10 mouse cellular contexts compared by ENCODE assay signal in genomic region chr5:74960840-74961543, GRCm38 (mm10).
DNase-seq lines count a peak whose midpoint lies in the region; ATAC-seq and TF ChIP-seq lines count a peak whose summit lies in the region.
"Had no signal": no experiment of that assay in that cellular context is flagged by ENCODE, and none has a peak within 500 bp of the region (broad histone marks: within the 10 kb centered on the region; RNA-seq: fewer than 3 reads in every experiment).

No protein-coding gene starts in this region.

- H3K9ac ChIP-seq in forebrain, embryonic 16.5 days (replicated peaks; ENCODE audit: low read depth, low read length): no peak overlapping the region
- no peak overlapping the region for H3K9ac ChIP-seq in neural tube, embryonic 13.5 days
- H3K9ac ChIP-seq: embryonic facial prominence, embryonic 13.5 days; midbrain, embryonic 12.5 days had no signal

- peak; percentile 63 for ATAC-seq in forebrain, embryonic 16.5 days
- peak; percentile 67; the same call in 1 of the 2 replicates for ATAC-seq in neural tube, embryonic 13.5 days (ENCODE audit: low read depth)

- intact Hi-C loops in heart, postnatal 36 days (cut with DNase I): loop anchor here (1.0 to 10.0 kb wide), 2 partner anchors 182 to 1106 kb away; no protein-coding TSS in a partner anchor
- intact Hi-C loops in left cerebral cortex, adult 2 months (cut with DNase I): loop anchor here (1.0 to 5.0 kb wide), 2 partner anchors 81 to 181 kb away; partner anchors contain the start of gene Chic2

- H3K9me3 ChIP-seq in forebrain, embryonic 16.5 days (ENCODE audit: control insufficient read depth, low read length): no peaks in the 10 kb centered on the region
- no peaks in the 10 kb centered on the region for H3K9me3 ChIP-seq in neural tube, embryonic 13.5 days
- H3K9me3 ChIP-seq: embryonic facial prominence, embryonic 13.5 days; midbrain, embryonic 12.5 days had no signal

- TF ChIP-seq CTCF in spleen, adult 2 months (IDR thresholded peaks at IDR 0.05; ENCODE audit: extremely low read depth, insufficient read depth, insufficient read length, insufficient replicate concordance): peak; percentile 46; the same call in 1 of the 2 replicates
- TF ChIP-seq CTCF in left cerebral cortex, adult 2 months (IDR thresholded peaks at IDR 0.05): peak; percentile 68

- peak in 1 of 2 experiments; percentile 11 for DNase-seq in spleen, adult 2 months (ENCODE audit: low read depth in 1 of 2, low spot score in 2 of 2)
- DNase-seq in spleen, postnatal 4 days (ENCODE audit: low spot score in 2 of 2): no peak
- DNase-seq in cerebellum, adult 18-20 months: peak; percentile 39 to 56
- peak; percentile 71 to 77 for DNase-seq in heart, postnatal 36 days
- DNase-seq in left cerebral cortex, adult 2 months (ENCODE audit: extremely low spot score in 1 of 2, low spot score in 2 of 2): peak; percentile 32 to 37
- peak; percentile 61 for DNase-seq in yolk sac, embryonic 10.5 days (ENCODE audit: low spot score)

- TF ChIP-seq POLR2A in spleen, adult 2 months (IDR thresholded peaks at IDR 0.05; ENCODE audit: low read depth, low read length): no peak

- H3K4me1 ChIP-seq in spleen, adult 2 months (ENCODE audit: control insufficient read depth, insufficient read depth, insufficient read length): no peaks in the 10 kb centered on the region
- peaks cover 3% of the 10 kb centered on the region; the same call in 1 of the 2 replicates for H3K4me1 ChIP-seq in forebrain, embryonic 16.5 days (replicated peaks; ENCODE audit: control insufficient read depth, insufficient read depth, low read length)
- H3K4me1 ChIP-seq in neural tube, embryonic 13.5 days (replicated peaks): peaks cover 11% of the 10 kb centered on the region; the same call in 1 of the 2 replicates

- no peak overlapping the region for H3K4me3 ChIP-seq in spleen, adult 2 months (ENCODE audit: extremely low read depth, insufficient read depth, insufficient read length)
- H3K4me3 ChIP-seq in forebrain, embryonic 16.5 days (replicated peaks; ENCODE audit: low read length): no peak overlapping the region
- no peak overlapping the region for H3K4me3 ChIP-seq in left cerebral cortex, adult 2 months
- H3K4me3 ChIP-seq in neural tube, embryonic 13.5 days: no peak overlapping the region
- H3K4me3 ChIP-seq: embryonic facial prominence, embryonic 13.5 days; midbrain, embryonic 12.5 days had no signal

- H3K27me3 ChIP-seq in spleen, adult 2 months (ENCODE audit: control insufficient read depth, insufficient read depth, low read length): no peaks in the 10 kb centered on the region
- peaks cover 23% of the 10 kb centered on the region for H3K27me3 ChIP-seq in forebrain, embryonic 16.5 days (replicated peaks; ENCODE audit: control insufficient read depth, insufficient read depth, low read length)
- peaks cover 65% of the 10 kb centered on the region for H3K27me3 ChIP-seq in neural tube, embryonic 13.5 days
- H3K27me3 ChIP-seq: embryonic facial prominence, embryonic 13.5 days had no signal

- H3K27ac ChIP-seq in spleen, adult 2 months (ENCODE audit: insufficient read depth, low read length): no peak overlapping the region
- H3K27ac ChIP-seq in forebrain, embryonic 16.5 days (ENCODE audit: low read length): no peak overlapping the region
- no peak overlapping the region for H3K27ac ChIP-seq in left cerebral cortex, adult 2 months
- no peak overlapping the region for H3K27ac ChIP-seq in neural tube, embryonic 13.5 days (replicated peaks)
- H3K27ac ChIP-seq: embryonic facial prominence, embryonic 13.5 days; midbrain, embryonic 12.5 days had no signal

- H3K36me3 ChIP-seq in spleen, adult 2 months (ENCODE audit: control insufficient read depth, insufficient read depth, low read length): no peaks in the 10 kb centered on the region
- no peaks in the 10 kb centered on the region for H3K36me3 ChIP-seq in forebrain, embryonic 16.5 days (ENCODE audit: control insufficient read depth, insufficient read depth)
- no peaks in the 10 kb centered on the region for H3K36me3 ChIP-seq in neural tube, embryonic 13.5 days
- H3K36me3 ChIP-seq: embryonic facial prominence, embryonic 13.5 days; midbrain, embryonic 12.5 days had no signal

- 38% methylated on average over 14 of the region's 14 CpGs for WGBS in spleen, adult 2 months
- 21% methylated on average over 14 of the region's 14 CpGs for WGBS in forebrain, embryonic 16.5 days
- WGBS in neural tube, embryonic 13.5 days: 27% methylated on average over 14 of the region's 14 CpGs

- H3K4me2 ChIP-seq in forebrain, embryonic 16.5 days (ENCODE audit: low read length): no peak overlapping the region
- H3K4me2 ChIP-seq in neural tube, embryonic 13.5 days: no peak overlapping the region
- H3K4me2 ChIP-seq: embryonic facial prominence, embryonic 13.5 days; midbrain, embryonic 12.5 days had no signal

Comparison
In these comparisons a context has a peak if more than half of its experiments do, and no peak if none do; other contexts are left out.
1. DNase-seq: peak in cerebellum, adult 18-20 months (2 of 2), heart, postnatal 36 days (2 of 2), left cerebral cortex, adult 2 months (2 of 2) and yolk sac, embryonic 10.5 days (single experiment); none in spleen, postnatal 4 days (0 of 2).